Mouse (Mus musculus) liver, embryonic 14 days (tissue): ENCODE results near the gene Pitx1. TPM values are rescaled to one million over a fixed set of nuclear protein-coding genes. Genes with fewer than 3 reads are reported as not detected.

Source experiments
- polyA plus RNA-seq: library from polyadenylated mRNA; depleted of rRNA; stranded (reverse); fragments of >200 nt; gene quantifications from 2 replicates; pipeline ENCODE4 v1.2.3, GENCODE M21; 2012; rRNA removed

The Pitx1 gene
- 0.03 and 0.48 TPM in 2 replicates for polyA plus RNA-seq

DNA sequence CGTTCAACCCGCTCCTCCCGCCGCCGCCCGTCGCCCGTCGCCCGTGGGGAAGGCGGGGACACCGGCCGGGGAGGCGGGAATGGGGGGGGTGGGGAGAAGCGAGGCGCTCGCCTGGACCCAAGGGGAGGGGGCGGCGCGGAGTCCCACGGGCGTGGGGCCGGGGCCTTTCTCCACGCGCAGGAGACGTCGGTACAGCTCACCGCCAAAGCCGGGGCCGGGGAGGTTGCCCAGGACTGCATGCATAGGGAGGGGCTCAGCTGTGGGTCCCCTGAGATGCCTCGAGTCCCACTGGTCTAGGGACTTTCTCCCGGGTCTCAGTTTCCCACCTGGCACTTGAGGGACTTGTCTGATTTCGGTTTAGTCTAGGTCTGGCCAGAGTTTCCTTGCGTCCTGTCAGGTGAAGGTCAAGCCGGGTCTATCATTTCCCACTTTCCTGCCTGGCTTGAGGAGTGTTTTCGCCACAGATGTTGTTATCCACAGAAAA is at the start of gene Pitx1:
Gene Pitx1 (minus strand): TSS at position 51 of the 484 bp plus-strand sequence.

DNA sequence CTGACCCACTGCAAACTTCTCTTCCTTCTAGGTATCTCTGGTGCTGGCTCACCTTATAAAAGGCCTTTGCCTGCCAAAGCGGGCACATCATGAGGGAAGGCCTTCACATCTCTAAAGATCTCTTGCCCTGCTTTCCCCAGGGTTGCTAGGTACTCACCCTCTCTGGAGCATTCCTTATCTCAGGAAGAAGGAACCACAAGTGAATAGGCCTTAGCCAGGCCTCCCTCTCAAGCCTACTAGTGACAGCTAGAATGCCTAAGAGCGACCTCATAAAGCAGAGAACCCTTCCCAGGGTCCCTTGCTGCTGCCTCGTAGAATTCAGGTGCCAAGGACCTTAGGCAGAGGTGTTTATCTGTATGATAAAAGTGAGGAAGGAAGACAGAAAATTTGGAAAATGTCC is 51.7 kb downstream of the Pitx1 start, which contains the start of gene Catsper3:
Gene Catsper3 (plus strand): TSS at position 301 of the 400 bp plus-strand sequence.

Other genes with a start within 250 kb of the Pitx1 start
- gene B4galt7, start 236.3 kb downstream of the Pitx1 start, polyA plus RNA-seq: 5.0 and 5.8 TPM in 2 replicates
- 14.6 and 14.8 TPM in 2 replicates for gene Caml, start 213.2 kb downstream of the Pitx1 start, polyA plus RNA-seq
- 22.0 and 23.7 TPM in 2 replicates for gene Ddx46, start 201.2 kb downstream of the Pitx1 start, polyA plus RNA-seq
- 16.8 and 20.6 TPM in 2 replicates for gene B230219D22Rik, start 143.1 kb downstream of the Pitx1 start, polyA plus RNA-seq
- 9.9 and 11.6 TPM in 2 replicates for gene Txndc15, start 121.5 kb downstream of the Pitx1 start, polyA plus RNA-seq
- gene Pcbd2, start 108.8 kb downstream of the Pitx1 start, polyA plus RNA-seq: 23.5 and 25.7 TPM in 2 replicates
- 0.02 TPM in 1 of 2 replicates, not detected in the other for gene Catsper3, start 51.6 kb downstream of the Pitx1 start, polyA plus RNA-seq